Mouse (Mus musculus) liver, embryonic 14.5 days (tissue): ENCODE results near the gene Dnajc6.

Source experiments
- CTCF ChIP-seq: IDR thresholded peaks from 2 replicates; pipeline ENCODE4 v1.5.1; 2016; ENCODE audit warnings: antibody characterized with exemption, low read depth, control low read depth
- EP300 ChIP-seq: IDR thresholded peaks from 2 replicates; pipeline ENCODE4 v1.6.1; 2016; ENCODE audit warnings: antibody characterized with exemption, low read depth

GRCm38 (mm10) chr4:101575307-101575706, 78.9 kb downstream of the Dnajc6 start:
- no peak for TF ChIP-seq EP300
- TF ChIP-seq CTCF = no peak
